Mouse (Mus musculus): ENCODE data around the gene Vmn1r220. TPM values are rescaled to one million over a fixed set of nuclear protein-coding genes. Genes with fewer than 3 reads are reported as not detected.
"Not testable (repeated sequence)": the region's sequence is repeated elsewhere in the genome, so short reads cannot be mapped to it uniquely, and the experiment has no call there.

Vmn1r220 gene
- not detected in 2 replicates for polyA plus RNA-seq (2015; fragmentation: Nextera tagmentation; extraction: Ambion mirVana)

DNA sequence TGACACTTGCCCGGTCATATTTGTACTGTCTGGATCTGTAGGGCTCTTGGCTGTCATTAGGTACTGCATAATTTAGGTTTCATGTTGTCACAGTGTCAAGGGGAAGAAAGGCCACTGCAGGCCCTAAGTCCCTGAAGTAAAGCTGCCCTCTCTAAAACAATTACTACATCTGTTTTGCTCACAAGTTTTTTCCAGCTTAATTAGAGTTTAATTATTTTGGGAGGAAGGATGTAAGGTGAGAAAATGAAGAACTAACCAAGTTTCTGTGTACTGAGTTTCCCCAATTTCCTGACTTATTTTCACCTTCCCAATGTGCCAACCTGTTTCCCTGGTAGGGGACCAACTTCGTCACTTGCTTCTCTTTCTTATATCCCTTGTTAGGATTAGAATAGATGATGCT, at the start of gene Vmn1r220:
Gene Vmn1r220, minus strand, starts transcription at position 101 of the 400 bp plus-strand sequence.
- H3K27ac ChIP-seq (replicated peaks), result no peak within 1 kb of the TSS
- no peaks in the 10 kb centered on the region for H3K36me3 ChIP-seq (replicated peaks)
- 66% methylated on average over 2 of the region's 2 CpGs for WGBS (ENCODE audit: insufficient replicate concordance)
- H3K9ac ChIP-seq, result no peak within 1 kb of the TSS
- H3K27me3 ChIP-seq, result no peaks in the 10 kb centered on the region
- no peak within 1 kb of the TSS for H3K4me3 ChIP-seq (replicated peaks)
- H3K9me3 ChIP-seq (replicated peaks), result no peaks in the 10 kb centered on the region
- H3K4me1 ChIP-seq (replicated peaks), result no peaks in the 10 kb centered on the region
- no peak within 1 kb of the TSS for H3K4me2 ChIP-seq
- no peak for ATAC-seq (ENCODE audit: insufficient read depth)

DNA sequence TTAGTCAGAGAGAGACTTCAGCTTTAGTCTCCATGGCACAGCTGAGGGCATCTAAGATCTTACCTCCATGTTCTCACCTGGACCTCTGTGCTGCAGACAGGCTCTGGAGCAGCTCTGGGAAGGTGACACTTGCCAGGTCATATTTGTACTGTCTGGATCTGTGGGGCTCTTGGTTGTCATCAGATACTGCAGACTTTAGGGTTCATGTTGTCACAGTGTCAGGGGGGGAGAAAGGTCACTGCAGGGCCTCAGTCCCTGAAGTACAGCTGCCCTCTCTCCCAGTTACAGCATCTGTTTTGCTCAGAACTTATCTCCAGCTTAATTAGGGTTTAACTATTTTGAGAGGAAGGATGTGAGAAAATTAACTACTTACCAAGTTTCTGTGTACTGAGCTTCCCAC, 48.1 kb upstream of the Vmn1r220 start, which contains the start of gene Vmn1r222:
Gene Vmn1r222, minus strand, starts transcription at position 101 of the 400 bp plus-strand sequence.
- not testable (repeated sequence) for H3K27ac ChIP-seq (replicated peaks); ATAC-seq (ENCODE audit: insufficient read depth); H3K36me3 ChIP-seq (replicated peaks); H3K4me2 ChIP-seq; H3K9me3 ChIP-seq (replicated peaks); H3K4me3 ChIP-seq (replicated peaks); H3K27me3 ChIP-seq; H3K4me1 ChIP-seq (replicated peaks); H3K9ac ChIP-seq

DNA sequence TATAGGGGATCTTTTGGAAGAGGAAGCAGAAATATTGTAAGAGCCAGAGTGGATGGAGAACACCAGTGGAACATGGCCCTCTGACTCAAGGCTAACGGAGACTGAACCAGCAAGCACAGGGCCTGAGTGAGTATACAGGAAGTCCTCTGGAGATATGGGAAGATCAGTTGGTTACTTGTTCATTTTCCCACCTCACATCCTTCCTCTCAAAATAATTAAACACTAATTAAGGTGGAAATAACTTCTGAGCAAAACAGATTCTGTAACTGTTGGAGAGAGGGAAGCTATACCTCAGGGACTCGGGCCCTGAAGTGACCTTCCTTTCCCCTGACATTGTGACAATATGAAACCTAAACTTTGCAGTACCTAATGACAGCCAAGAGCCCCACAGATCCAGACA, 26.1 kb upstream of the Vmn1r220 start, which contains the start of gene Vmn1r221:
Gene Vmn1r221, plus strand, starts transcription at position 301 of the 400 bp plus-strand sequence.
- H3K9ac ChIP-seq; H3K9me3 ChIP-seq (replicated peaks); H3K4me3 ChIP-seq (replicated peaks); H3K4me2 ChIP-seq; H3K36me3 ChIP-seq (replicated peaks); H3K4me1 ChIP-seq (replicated peaks); H3K27me3 ChIP-seq; H3K27ac ChIP-seq (replicated peaks); ATAC-seq (ENCODE audit: insufficient read depth): not testable (repeated sequence)
- WGBS (ENCODE audit: insufficient replicate concordance), result 30% methylated on average over 2 of the region's 2 CpGs

DNA sequence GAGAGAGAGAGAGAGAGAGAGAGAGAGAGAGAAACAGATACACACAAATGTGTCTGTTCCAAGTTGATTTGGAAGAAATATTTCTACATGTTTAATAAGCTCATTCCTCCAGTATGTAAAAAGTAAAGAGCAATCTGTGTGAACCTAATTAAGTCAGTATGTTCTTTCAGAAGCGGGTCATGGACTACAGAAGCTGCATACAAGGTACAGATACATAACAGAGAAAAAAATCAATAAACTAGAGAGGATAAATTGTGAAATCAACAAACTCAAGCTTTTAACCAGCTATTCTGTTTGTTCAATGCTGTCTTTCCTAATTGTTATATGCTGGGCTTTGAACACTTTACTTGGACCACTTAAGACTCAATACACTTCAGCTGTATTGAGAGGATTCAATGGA, 16.1 kb upstream of the Vmn1r220 start:
- H3K4me2 ChIP-seq; H3K4me3 ChIP-seq (replicated peaks); H3K36me3 ChIP-seq (replicated peaks); H3K4me1 ChIP-seq (replicated peaks); H3K9ac ChIP-seq; H3K27me3 ChIP-seq; ATAC-seq (ENCODE audit: insufficient read depth); H3K9me3 ChIP-seq (replicated peaks); H3K27ac ChIP-seq (replicated peaks): not testable (repeated sequence)
- WGBS (ENCODE audit: insufficient replicate concordance), result 38% methylated on average over 1 of the region's 1 CpGs

DNA sequence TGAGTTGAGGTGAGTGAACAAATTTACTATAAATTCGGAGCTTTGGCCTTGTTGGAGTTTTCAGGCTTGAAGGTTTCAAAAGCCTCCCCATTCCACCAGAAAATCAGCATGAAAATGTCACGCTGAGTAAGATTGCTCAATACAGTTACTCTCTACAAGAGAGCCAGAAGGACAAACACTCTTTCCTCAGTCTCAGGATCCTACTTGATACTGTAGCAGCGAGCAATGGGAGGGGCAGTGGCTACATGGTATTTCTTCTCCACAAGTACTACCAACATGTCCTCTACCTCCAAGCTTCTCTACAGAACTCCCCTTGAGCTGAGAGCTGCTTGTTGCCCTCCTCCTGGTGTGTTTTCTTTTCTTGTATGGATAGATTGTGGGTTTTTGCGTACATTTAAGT, 21.3 kb downstream of the Vmn1r220 start:
- H3K27ac ChIP-seq (replicated peaks); H3K36me3 ChIP-seq (replicated peaks); H3K9me3 ChIP-seq (replicated peaks); H3K4me1 ChIP-seq (replicated peaks); ATAC-seq (ENCODE audit: insufficient read depth); H3K4me3 ChIP-seq (replicated peaks); H3K27me3 ChIP-seq; H3K4me2 ChIP-seq; H3K9ac ChIP-seq: not testable (repeated sequence)
- 43% methylated on average over 4 of the region's 4 CpGs for WGBS (ENCODE audit: insufficient replicate concordance)

DNA sequence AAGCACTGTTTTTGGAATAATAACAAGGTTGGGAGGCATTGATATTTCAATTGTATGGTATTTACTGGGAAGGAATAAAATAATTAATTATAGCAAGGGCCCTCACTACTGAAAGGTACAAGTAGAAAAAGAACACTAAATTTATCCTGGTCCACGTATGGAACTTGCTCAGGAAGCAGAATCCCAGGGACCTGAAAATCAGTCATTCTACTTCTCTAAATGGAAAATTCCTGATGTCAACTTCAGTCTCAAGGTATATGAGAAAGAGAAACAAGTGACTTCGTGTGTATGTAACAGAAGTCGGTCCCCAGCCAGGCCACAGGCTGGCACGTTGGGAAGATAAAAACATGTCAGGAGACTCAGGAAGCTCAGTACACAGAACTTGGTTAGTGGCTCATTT, 28.8 kb downstream of the Vmn1r220 start, which contains the start of gene Vmn1r219:
Gene Vmn1r219, plus strand, starts transcription at position 301 of the 400 bp plus-strand sequence.
- Histone ChIP-seq H3K9me3 (replicated peaks) (no peaks in the 10 kb centered on the region), H3K4me3 (replicated peaks) (no peak within 1 kb of the TSS)

DNA sequence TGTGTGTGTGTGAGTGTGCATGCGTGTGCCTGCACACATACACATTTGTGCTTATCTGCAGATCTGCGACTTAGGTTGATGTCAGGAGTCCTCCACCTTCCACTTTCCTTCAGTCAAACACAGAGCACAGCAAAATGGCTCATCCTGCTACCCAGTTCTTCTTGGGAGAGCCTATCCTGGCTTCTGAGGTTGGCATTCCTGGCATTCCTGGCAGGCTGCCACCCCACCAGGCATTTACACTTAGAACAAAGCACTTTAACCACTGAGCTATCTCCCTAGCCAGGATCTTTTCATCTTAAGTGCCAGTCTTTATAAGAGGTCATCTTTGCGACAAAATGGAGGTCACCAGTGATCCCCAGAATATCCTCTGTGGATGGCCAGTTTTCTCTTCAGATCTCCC, 29.9 kb downstream of the Vmn1r220 start:
- Histone ChIP-seq H3K4me2 (no peak overlapping the region), H3K27ac (replicated peaks) (no peak overlapping the region), H3K27me3 (no peaks in the 10 kb centered on the region), H3K4me3 (replicated peaks) (no peak overlapping the region), H3K9ac (no peak overlapping the region), H3K4me1 (replicated peaks) (no peaks in the 10 kb centered on the region), H3K9me3 (replicated peaks) (no peaks in the 10 kb centered on the region), H3K36me3 (replicated peaks) (no peaks in the 10 kb centered on the region)
- no peak for ATAC-seq (ENCODE audit: insufficient read depth)
- 62% methylated on average over 3 of the region's 3 CpGs for WGBS (ENCODE audit: insufficient replicate concordance)

More for the DNA sequence above, 28.8 kb downstream of the Vmn1r220 start, which contains the start of gene Vmn1r219:
- Histone ChIP-seq H3K9ac (no peak within 1 kb of the TSS), H3K27ac (replicated peaks) (no peak within 1 kb of the TSS), H3K4me1 (replicated peaks) (no peaks in the 10 kb centered on the region), H3K36me3 (replicated peaks) (no peaks in the 10 kb centered on the region), H3K27me3 (no peaks in the 10 kb centered on the region), H3K4me2 (no peak within 1 kb of the TSS)
- ATAC-seq (ENCODE audit: insufficient read depth), result no peak
- WGBS (ENCODE audit: insufficient replicate concordance), result 50% methylated on average over 4 of the region's 4 CpGs

DNA sequence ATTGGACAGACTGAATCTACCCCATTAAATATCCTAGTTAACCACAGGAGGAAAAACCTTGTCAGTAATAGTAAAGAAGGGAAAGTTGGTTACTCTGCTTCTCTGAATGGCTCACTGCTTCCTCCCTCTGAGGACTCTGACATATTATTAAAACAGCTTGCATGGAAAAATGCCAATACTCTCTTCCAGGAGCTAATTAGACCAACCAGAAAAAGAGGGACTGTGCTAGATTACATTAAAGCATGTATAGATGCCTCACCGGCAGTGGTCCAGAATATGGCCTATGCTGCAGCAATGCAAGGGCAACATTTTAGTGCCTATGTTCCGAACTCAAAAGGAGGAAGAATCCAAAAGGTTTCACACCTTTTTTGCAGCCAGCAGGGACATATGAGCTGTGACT, 48.9 kb downstream of the Vmn1r220 start:
- no peak overlapping the region for H3K27ac ChIP-seq (replicated peaks)
- no peaks in the 10 kb centered on the region for H3K9me3 ChIP-seq (replicated peaks)
- no peak overlapping the region for H3K4me3 ChIP-seq (replicated peaks)
- no peaks in the 10 kb centered on the region for H3K4me1 ChIP-seq (replicated peaks)
- H3K9ac ChIP-seq, result no peak overlapping the region
- ATAC-seq (ENCODE audit: insufficient read depth), result no peak
- H3K4me2 ChIP-seq, result no peak overlapping the region
- 72% methylated on average over 2 of the region's 2 CpGs for WGBS (ENCODE audit: insufficient replicate concordance)
- no peaks in the 10 kb centered on the region for H3K27me3 ChIP-seq
- H3K36me3 ChIP-seq (replicated peaks), result no peaks in the 10 kb centered on the region

DNA sequence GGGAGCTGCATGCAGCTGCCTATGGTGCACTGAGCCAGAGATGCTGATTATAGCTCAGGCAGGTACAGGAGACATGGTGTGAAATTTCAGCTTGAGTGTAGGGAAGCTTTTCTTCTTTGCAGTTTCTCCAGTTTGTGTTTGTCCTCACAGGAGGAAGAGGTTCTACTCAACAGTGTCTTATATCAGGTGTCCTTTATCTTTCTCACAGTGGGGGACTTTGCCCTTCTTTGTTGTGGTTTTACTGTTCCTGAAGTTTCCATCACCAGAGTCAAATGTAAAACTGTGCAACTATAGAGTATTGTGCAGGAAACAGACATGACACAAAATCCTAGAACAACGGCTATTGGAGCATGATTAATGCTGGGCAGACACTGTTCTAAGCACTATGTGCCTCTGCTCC, 54.3 kb downstream of the Vmn1r220 start:
- no peak overlapping the region for H3K4me2 ChIP-seq
- no peaks in the 10 kb centered on the region for H3K9me3 ChIP-seq (replicated peaks)
- ATAC-seq (ENCODE audit: insufficient read depth), result no peak
- no peaks in the 10 kb centered on the region for H3K27me3 ChIP-seq
- no peaks in the 10 kb centered on the region for H3K4me1 ChIP-seq (replicated peaks)
- no peaks in the 10 kb centered on the region for H3K36me3 ChIP-seq (replicated peaks)
- no peak overlapping the region for H3K4me3 ChIP-seq (replicated peaks)
- WGBS (ENCODE audit: insufficient replicate concordance), result 56% methylated on average over 1 of the region's 1 CpGs
- no peak overlapping the region for H3K27ac ChIP-seq (replicated peaks)
- no peak overlapping the region for H3K9ac ChIP-seq

DNA sequence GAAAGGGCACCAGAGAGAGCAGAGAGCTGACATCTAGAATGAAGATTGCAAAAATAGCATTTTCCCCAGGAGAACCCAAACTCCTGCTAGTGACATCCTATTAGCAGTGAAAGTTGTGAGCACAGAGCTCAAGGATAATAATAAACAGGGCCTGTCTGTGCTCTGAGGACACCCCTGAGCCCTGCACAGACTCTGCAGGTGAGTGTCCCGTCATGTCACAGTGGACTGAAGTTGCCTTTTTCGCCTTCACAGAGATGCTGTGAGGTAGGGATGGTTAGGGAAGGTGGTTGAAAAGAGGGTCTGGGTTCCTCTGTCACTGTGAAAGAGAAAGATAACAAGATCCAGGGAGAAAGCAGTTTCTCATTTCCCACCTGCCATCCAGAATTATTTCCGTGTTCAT, 54.7 kb downstream of the Vmn1r220 start, which contains the start of gene Vmn1r218:
Gene Vmn1r218, plus strand, starts transcription at position 57 of the 400 bp plus-strand sequence.
- Histone ChIP-seq H3K36me3 (replicated peaks) (no peaks in the 10 kb centered on the region), H3K4me2 (no peak within 1 kb of the TSS), H3K27me3 (no peaks in the 10 kb centered on the region), H3K27ac (replicated peaks) (no peak within 1 kb of the TSS), H3K9me3 (replicated peaks) (no peaks in the 10 kb centered on the region), H3K9ac (no peak within 1 kb of the TSS), H3K4me1 (replicated peaks) (no peaks in the 10 kb centered on the region), H3K4me3 (replicated peaks) (no peak within 1 kb of the TSS)
- WGBS (ENCODE audit: insufficient replicate concordance), result 58% methylated on average over 3 of the region's 3 CpGs
- no peak for ATAC-seq (ENCODE audit: insufficient read depth)

All from liver, embryonic 15.5 days (tissue).